12 mouse cellular contexts compared by ENCODE assay signal in genomic region chr1:37342524-37342923, GRCm38 (mm10).
"Had no signal": no experiment of that assay in that cellular context is flagged by ENCODE, and none has a peak within 500 bp of the region (broad histone marks: within the 10 kb centered on the region; RNA-seq: fewer than 3 reads in every experiment).

No protein-coding gene starts in this region.

- H3K9me3 ChIP-seq: kidney, embryonic 15.5 days had no signal

- DNase-seq: kidney, adult 8-10 months; kidney, postnatal 36 days; layer of hippocampus, postnatal 36 days; lung, adult 2 months; lung, postnatal 14 days; midbrain, embryonic 14.5 days; thymus, adult 18-20 months; thymus, postnatal 36 days had no signal

- H3K4me3 ChIP-seq: kidney, embryonic 15.5 days; left cerebral cortex, adult 2 months had no signal

- H3K27ac ChIP-seq: kidney, embryonic 15.5 days; left cerebral cortex, adult 2 months; liver, embryonic 14.5 days had no signal

- H3K9ac ChIP-seq: kidney, embryonic 15.5 days; liver, embryonic 14.5 days had no signal

- H3K4me2 ChIP-seq: kidney, embryonic 15.5 days; midbrain, embryonic 11.5 days had no signal

- H3K27me3 ChIP-seq: kidney, embryonic 15.5 days had no signal

- H3K36me3 ChIP-seq: kidney, embryonic 15.5 days had no signal
